Comparison of ENCODE assay signal across 27 mouse cellular contexts in the genomic region with DNA sequence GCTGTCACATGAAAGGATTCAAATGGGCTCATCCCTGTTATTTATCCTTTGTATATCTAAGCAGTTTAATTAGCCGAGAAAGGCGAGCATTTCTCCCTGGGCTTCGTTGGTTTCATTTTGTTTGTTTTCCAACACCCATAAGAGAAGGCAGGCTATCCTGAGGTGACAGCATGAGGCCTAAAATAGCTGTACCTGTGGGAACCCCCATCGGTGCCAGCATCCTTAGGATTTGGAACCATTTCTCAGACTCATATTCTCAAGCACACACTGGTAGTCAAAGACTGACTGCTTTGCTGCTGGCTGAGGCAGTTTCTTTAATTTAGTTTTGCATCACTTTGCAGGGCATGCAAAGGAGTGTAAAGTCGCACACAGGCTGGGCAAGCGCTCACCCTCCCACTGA.
"Had no signal": no experiment of that assay in that cellular context is flagged by ENCODE, and none has a peak within 500 bp of the region (broad histone marks: within the 10 kb centered on the region; RNA-seq: fewer than 3 reads in every experiment).

No protein-coding gene starts in this region.

- H3K4me1 ChIP-seq: heart, embryonic 13.5 days; heart, embryonic 15.5 days; hindbrain, embryonic 13.5 days; hindbrain, embryonic 15.5 days; kidney, embryonic 15.5 days; limb, embryonic 13.5 days; limb, embryonic 15.5 days; liver, embryonic 12.5 days had no signal

- H3K9me3 ChIP-seq: heart, embryonic 13.5 days; heart, embryonic 15.5 days; hindbrain, embryonic 13.5 days; hindbrain, embryonic 15.5 days; kidney, embryonic 15.5 days; limb, embryonic 13.5 days; limb, embryonic 15.5 days had no signal

- H3K27me3 ChIP-seq: heart, embryonic 13.5 days; heart, embryonic 15.5 days; hindbrain, embryonic 13.5 days; hindbrain, embryonic 15.5 days; kidney, embryonic 15.5 days; limb, embryonic 13.5 days; limb, embryonic 15.5 days; liver, embryonic 12.5 days had no signal

- ATAC-seq: hindbrain, postnatal 0 days; intestine, embryonic 16.5 days; liver, embryonic 12.5 days had no signal

- H3K36me3 ChIP-seq: heart, embryonic 13.5 days; heart, embryonic 15.5 days; hindbrain, embryonic 13.5 days; hindbrain, embryonic 15.5 days; kidney, embryonic 15.5 days; limb, embryonic 13.5 days; limb, embryonic 15.5 days; liver, embryonic 12.5 days had no signal

- H3K4me2 ChIP-seq: heart, embryonic 11.5 days; heart, embryonic 13.5 days; heart, embryonic 15.5 days; hindbrain, embryonic 13.5 days; hindbrain, embryonic 15.5 days; kidney, embryonic 15.5 days; limb, embryonic 13.5 days; limb, embryonic 15.5 days; liver, embryonic 12.5 days had no signal

- DNase-seq: gastrocnemius, postnatal 14 days; gastrocnemius, postnatal 36 days; heart, adult 11 months; heart, adult 2 months; heart, postnatal 14 days; heart, postnatal 36 days; kidney, adult 11 months; kidney, adult 2 months; kidney, adult 9 months; kidney, postnatal 14 days; kidney, postnatal 36 days; layer of hippocampus, adult 9-11 months; layer of hippocampus, postnatal 36 days; left cerebral cortex, postnatal 4 days had no signal

- H3K9ac ChIP-seq: heart, embryonic 13.5 days; heart, embryonic 15.5 days; hindbrain, embryonic 13.5 days; hindbrain, embryonic 15.5 days; kidney, embryonic 15.5 days; limb, embryonic 13.5 days; limb, embryonic 15.5 days; liver, embryonic 12.5 days; liver, embryonic 14.5 days had no signal

- H3K4me3 ChIP-seq: heart, adult 2 months; heart, embryonic 13.5 days; heart, embryonic 15.5 days; hindbrain, embryonic 13.5 days; hindbrain, embryonic 15.5 days; kidney, embryonic 15.5 days; limb, embryonic 13.5 days; limb, embryonic 15.5 days; liver, embryonic 12.5 days had no signal

- H3K27ac ChIP-seq: heart, adult 2 months; heart, embryonic 13.5 days; heart, embryonic 15.5 days; hindbrain, embryonic 13.5 days; hindbrain, embryonic 15.5 days; hindbrain, postnatal 0 days; kidney, embryonic 15.5 days; kidney, postnatal 0 days; limb, embryonic 13.5 days; limb, embryonic 15.5 days; liver, embryonic 12.5 days; liver, embryonic 14.5 days had no signal
